Mouse (Mus musculus): ENCODE results near the gene Dop1b.

DNA sequence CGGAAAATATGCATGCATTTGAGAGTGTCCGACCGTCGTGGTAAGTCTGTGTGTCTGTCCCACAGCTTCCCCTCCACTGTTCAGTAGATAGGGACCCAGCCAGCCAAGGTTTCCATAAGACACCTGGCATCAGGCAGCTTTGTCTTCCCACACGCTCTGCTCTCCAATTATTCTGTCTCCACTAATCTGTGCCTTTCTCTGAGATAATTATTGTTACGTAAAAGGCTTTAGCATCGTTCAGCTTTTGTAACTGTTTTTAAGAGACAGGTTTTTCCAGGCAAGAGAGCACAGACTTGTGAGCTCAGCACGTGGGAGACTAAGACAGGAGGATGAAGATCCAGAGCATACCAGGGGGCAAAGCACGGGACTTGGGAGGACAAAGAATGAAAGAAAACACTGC is 32.5 kb upstream of the Dop1b start:
- TF ChIP-seq CTCF (IDR thresholded peaks at IDR 0.05; ENCODE audit: low read depth, low read length) (no peak), POLR2A (IDR thresholded peaks at IDR 0.05; ENCODE audit: extremely low read depth, insufficient read depth, low read length) (no peak)
